8 mouse cellular contexts compared by ENCODE assay signal in genomic region chr8:70139026-70139857, GRCm38 (mm10). TPM values are rescaled to one million over a fixed set of nuclear protein-coding genes. Genes with fewer than 3 reads are reported as not detected.
DNase-seq lines count a peak whose midpoint lies in the region; ATAC-seq and TF ChIP-seq lines count a peak whose summit lies in the region.

Gene Rfxank, minus strand, starts transcription at chr8:70139154.
Gene Borcs8, plus strand, starts transcription at chr8:70139499.
Gene Mef2b, plus strand, starts transcription at chr8:70139711.

- WGBS in heart, embryonic 12.5 days: under 1% methylated on average over 46 of the region's 46 CpGs
- WGBS in kidney, postnatal 0 days: under 1% methylated on average over 46 of the region's 46 CpGs
- WGBS in liver, embryonic 11.5 days: under 1% methylated on average over 46 of the region's 46 CpGs
- under 1% methylated on average over 46 of the region's 46 CpGs for WGBS in stomach, embryonic 14.5 days

- peak within 1 kb of the TSS; percentile 74 for H3K9ac ChIP-seq in heart, embryonic 12.5 days
- peak within 1 kb of the TSS; percentile 78 for H3K9ac ChIP-seq in kidney, postnatal 0 days (ENCODE audit: low read depth, low read length)
- peak within 1 kb of the TSS; percentile 68 for H3K9ac ChIP-seq in liver, embryonic 11.5 days (ENCODE audit: low read depth, low read length)
- peak within 1 kb of the TSS; percentile 58 for H3K9ac ChIP-seq in stomach, embryonic 14.5 days (replicated peaks; ENCODE audit: low read depth, low read length)

- H3K9me3 ChIP-seq in heart, embryonic 12.5 days (replicated peaks): no peaks in the 10 kb centered on the region
- H3K9me3 ChIP-seq in kidney, postnatal 0 days (replicated peaks; ENCODE audit: low read length): no peaks in the 10 kb centered on the region
- no peaks in the 10 kb centered on the region for H3K9me3 ChIP-seq in liver, embryonic 11.5 days (ENCODE audit: control insufficient read depth, low read length)
- no peaks in the 10 kb centered on the region for H3K9me3 ChIP-seq in stomach, embryonic 14.5 days (ENCODE audit: control insufficient read depth, low read depth, low read length)

- peaks cover 27% of the 10 kb centered on the region for H3K4me1 ChIP-seq in heart, embryonic 12.5 days (replicated peaks)
- peaks cover 3% of the 10 kb centered on the region for H3K4me1 ChIP-seq in kidney, postnatal 0 days (replicated peaks; ENCODE audit: insufficient read depth, low read length)
- peaks cover 13% of the 10 kb centered on the region for H3K4me1 ChIP-seq in liver, embryonic 11.5 days (replicated peaks; ENCODE audit: control insufficient read depth, insufficient read depth, low read length)
- peaks cover 19% of the 10 kb centered on the region for H3K4me1 ChIP-seq in stomach, embryonic 14.5 days (ENCODE audit: control insufficient read depth, insufficient read depth, low read length)

- ATAC-seq in erythroid progenitor cell, adult 5-6 weeks (replicated peaks; ENCODE audit: low FRiP score, poor library complexity, severe bottlenecking): peak; percentile 91
- ATAC-seq in heart, embryonic 12.5 days (ENCODE audit: insufficient number of reproducible peaks, low FRiP score): peak; percentile 98
- peak; percentile 97 for ATAC-seq in kidney, postnatal 0 days (replicated peaks; ENCODE audit: low FRiP score, low read depth)
- peak; percentile 96 for ATAC-seq in liver, embryonic 11.5 days (replicated peaks; ENCODE audit: low FRiP score)
- ATAC-seq in stomach, embryonic 14.5 days (ENCODE audit: insufficient number of reproducible peaks, insufficient read depth, low FRiP score, low read depth): peak; percentile 97

- peak; percentile 99 for DNase-seq in CD4-positive helper T cell, adult 2 months (ENCODE audit: low read depth, low spot score)
- peak; percentile 99 for DNase-seq in brain, embryonic 18.5 days (ENCODE audit: low read depth, low spot score)
- DNase-seq in kidney, postnatal 0 days (ENCODE audit: low spot score): peak; percentile 100
- DNase-seq in liver, embryonic 11.5 days (ENCODE audit: low spot score): peak; percentile 97
- peak; percentile 100 for DNase-seq in naive thymus-derived CD4-positive, alpha-beta T cell, adult 2 months (ENCODE audit: low read depth)

- no peaks in the 10 kb centered on the region for H3K27me3 ChIP-seq in heart, embryonic 12.5 days (replicated peaks)
- H3K27me3 ChIP-seq in kidney, postnatal 0 days (ENCODE audit: insufficient read depth, low read length): no peaks in the 10 kb centered on the region
- H3K27me3 ChIP-seq in liver, embryonic 11.5 days (replicated peaks; ENCODE audit: control insufficient read depth, insufficient read depth, low read length): no peaks in the 10 kb centered on the region
- no peaks in the 10 kb centered on the region for H3K27me3 ChIP-seq in stomach, embryonic 14.5 days (ENCODE audit: control insufficient read depth, insufficient read depth, low read length)

- no peak for TF ChIP-seq CTCF in kidney, postnatal 0 days (IDR thresholded peaks at IDR 0.05; ENCODE audit: low read depth)

- H3K36me3 ChIP-seq in heart, embryonic 12.5 days: peaks cover 46% of the 10 kb centered on the region
- peaks cover 21% of the 10 kb centered on the region for H3K36me3 ChIP-seq in kidney, postnatal 0 days (ENCODE audit: insufficient read depth, low read length)
- peaks cover 12% of the 10 kb centered on the region; the same call in 1 of the 2 replicates for H3K36me3 ChIP-seq in liver, embryonic 11.5 days (ENCODE audit: control insufficient read depth, insufficient read depth, low read length)
- H3K36me3 ChIP-seq in stomach, embryonic 14.5 days (ENCODE audit: control insufficient read depth, insufficient read depth, low read length): peaks cover 33% of the 10 kb centered on the region

- peak within 1 kb of the TSS; percentile 64 for H3K4me3 ChIP-seq in heart, embryonic 12.5 days
- peak within 1 kb of the TSS; percentile 88 for H3K4me3 ChIP-seq in kidney, postnatal 0 days (replicated peaks; ENCODE audit: low read depth, low read length)
- peak within 1 kb of the TSS; percentile 88 for H3K4me3 ChIP-seq in liver, embryonic 11.5 days (ENCODE audit: low read depth, low read length)
- peak within 1 kb of the TSS; percentile 63 for H3K4me3 ChIP-seq in stomach, embryonic 14.5 days (ENCODE audit: low read depth, low read length)

- peak within 1 kb of the TSS; percentile 73 for H3K4me2 ChIP-seq in heart, embryonic 12.5 days
- H3K4me2 ChIP-seq in kidney, postnatal 0 days (ENCODE audit: low read length): peak within 1 kb of the TSS; percentile 79
- peak within 1 kb of the TSS; percentile 83 for H3K4me2 ChIP-seq in liver, embryonic 11.5 days
- H3K4me2 ChIP-seq in stomach, embryonic 14.5 days (replicated peaks; ENCODE audit: low read depth, low read length): peak within 1 kb of the TSS; percentile 67

- peak within 1 kb of the TSS; percentile 59 for H3K27ac ChIP-seq in heart, embryonic 12.5 days (ENCODE audit: poor library complexity, severe bottlenecking)
- peak within 1 kb of the TSS; percentile 85 for H3K27ac ChIP-seq in kidney, postnatal 0 days
- H3K27ac ChIP-seq in liver, embryonic 11.5 days (ENCODE audit: low read depth, low read length): peak within 1 kb of the TSS; percentile 79
- H3K27ac ChIP-seq in stomach, embryonic 14.5 days (ENCODE audit: low read length): peak within 1 kb of the TSS; percentile 49; the same call in 1 of the 2 replicates

RNA-seq across cellular contexts. Expression of gene Rfxank, which starts in this region (rescaled TPM):
- 5.8 and 16.3 TPM in 2 replicates for total RNA-seq in erythroid progenitor cell, adult 5-6 weeks (2015; ENCODE audit: low replicate concordance)
- total RNA-seq in erythroid progenitor cell, adult 5-6 weeks (2017; ENCODE audit: low replicate concordance): 2.3 and 4.9 TPM in 2 replicates
- 17.7 and 18.7 TPM in 2 replicates for polyA plus RNA-seq in heart, embryonic 12.5 days (2016; fragmentation: Nextera tagmentation; extraction: Ambion mirVana)
- polyA plus RNA-seq in kidney, postnatal 0 days (2015; fragmentation: Nextera tagmentation; extraction: Ambion mirVana): 13.4 and 13.7 TPM in 2 replicates
- 15.2 and 16.7 TPM in 2 replicates for polyA plus RNA-seq in liver, embryonic 11.5 days (2014; fragmentation: Nextera tagmentation; extraction: Ambion mirVana)
- 12.1 and 20.0 TPM in 2 replicates for polyA plus RNA-seq in stomach, embryonic 14.5 days (2014; fragmentation: Nextera tagmentation; extraction: Ambion mirVana)

RNA-seq across cellular contexts. Expression of gene Borcs8, which starts in this region (rescaled TPM):
- 18.7 and 20.5 TPM in 2 replicates for total RNA-seq in erythroid progenitor cell, adult 5-6 weeks (2015; ENCODE audit: low replicate concordance)
- total RNA-seq in erythroid progenitor cell, adult 5-6 weeks (2017; ENCODE audit: low replicate concordance): 17.3 and 24.7 TPM in 2 replicates
- polyA plus RNA-seq in heart, embryonic 12.5 days (2016; fragmentation: Nextera tagmentation; extraction: Ambion mirVana): 30.3 and 38.1 TPM in 2 replicates
- 48.3 and 49.3 TPM in 2 replicates for polyA plus RNA-seq in kidney, postnatal 0 days (2015; fragmentation: Nextera tagmentation; extraction: Ambion mirVana)
- 38.6 and 46.2 TPM in 2 replicates for polyA plus RNA-seq in liver, embryonic 11.5 days (2014; fragmentation: Nextera tagmentation; extraction: Ambion mirVana)
- polyA plus RNA-seq in stomach, embryonic 14.5 days (2014; fragmentation: Nextera tagmentation; extraction: Ambion mirVana): 45.9 and 57.4 TPM in 2 replicates

RNA-seq across cellular contexts. Expression of gene Mef2b, which starts in this region (rescaled TPM):
- not detected in 2 replicates for total RNA-seq in erythroid progenitor cell, adult 5-6 weeks (2015; ENCODE audit: low replicate concordance)
- not detected in 2 replicates for total RNA-seq in erythroid progenitor cell, adult 5-6 weeks (2017; ENCODE audit: low replicate concordance)
- not detected in 2 replicates for polyA plus RNA-seq in heart, embryonic 12.5 days (2016; fragmentation: Nextera tagmentation; extraction: Ambion mirVana)
- 0.28 and 0.37 TPM in 2 replicates for polyA plus RNA-seq in kidney, postnatal 0 days (2015; fragmentation: Nextera tagmentation; extraction: Ambion mirVana)
- polyA plus RNA-seq in liver, embryonic 11.5 days (2014; fragmentation: Nextera tagmentation; extraction: Ambion mirVana): 0.45 and 0.51 TPM in 2 replicates
- polyA plus RNA-seq in stomach, embryonic 14.5 days (2014; fragmentation: Nextera tagmentation; extraction: Ambion mirVana): 0.32 TPM in 1 of 2 replicates, not detected in the other

Comparison
In these comparisons a context has a peak if more than half of its experiments do, and no peak if none do; other contexts are left out.
1. Peak in every context shown above with its lines: DNase-seq, ATAC-seq, H3K4me3 ChIP-seq and H3K27ac ChIP-seq.